Mouse (Mus musculus) small intestine, adult 2 months (tissue): ENCODE results near the gene Syvn1. TPM values are rescaled to one million over a fixed set of nuclear protein-coding genes. Genes with fewer than 3 reads are reported as not detected.

Experiments
- H3K27ac ChIP-seq: fragments of 200-500 bp; 2 replicates; pipeline ENCODE4 v1.5.1; 2012; ENCODE audit warnings: low read depth, low read length, control low read depth, inconsistent platforms; ENCODE audit not compliant: insufficient read depth
- H3K27me3 ChIP-seq: fragments of 200-500 bp; 2 replicates; pipeline ENCODE4 v1.6.1; 2012; ENCODE audit warnings: mild to moderate bottlenecking, moderate library complexity, low read length, inconsistent platforms; ENCODE audit not compliant: control insufficient read depth, insufficient read depth
- H3K36me3 ChIP-seq: fragments of 200-500 bp; 2 replicates; pipeline ENCODE4 v1.6.1; 2012; ENCODE audit warnings: mild to moderate bottlenecking, low read length, control low read depth, inconsistent platforms; ENCODE audit not compliant: control insufficient read depth, insufficient read depth
- H3K4me1 ChIP-seq: fragments of 200-500 bp; 2 replicates; pipeline ENCODE4 v1.6.1; 2012; ENCODE audit warnings: low read length, inconsistent platforms, mixed read lengths; ENCODE audit not compliant: control insufficient read depth, insufficient read depth, insufficient read length
- H3K4me3 ChIP-seq: fragments of 200-500 bp; 2 replicates; pipeline ENCODE4 v1.5.1; 2012; ENCODE audit warnings: low read depth, mild to moderate bottlenecking, control low read depth, inconsistent platforms, low read length, moderate library complexity
- CTCF ChIP-seq: fragments of 200-500 bp; IDR thresholded peaks from 2 replicates; pipeline ENCODE4 v1.5.1; 2012; ENCODE audit warnings: low read depth, mild to moderate bottlenecking, control low read depth, inconsistent platforms, low read length, moderate library complexity, mixed read lengths; ENCODE audit not compliant: insufficient replicate concordance, insufficient read length; ENCODE audit errors: extremely low read depth
- POLR2A ChIP-seq: fragments of 200-500 bp; IDR thresholded peaks from 2 replicates; pipeline ENCODE4 v1.6.1; 2012; ENCODE audit warnings: low read depth, mild to moderate bottlenecking, control low read depth, inconsistent platforms, low read length, moderate library complexity
- WGBS: fragments of 180-500 bp; shearing (Covaris S2); methylation state at CpG from one replicate; pipeline ENCODE4 v1.1.7; 2018; 5-methylcytosine and 5-hydroxymethylcytosine counted together
- polyA plus RNA-seq: library from polyadenylated mRNA; depleted of rRNA; stranded (reverse); fragments of >200 nt; gene quantifications from 2 replicates; pipeline ENCODE4 v1.2.3, GENCODE M21; 2012

Syvn1 gene
- polyA plus RNA-seq, 1 experiment: 103 TPM

- Histone ChIP-seq H3K4me3 (peak overlapping the region; percentile 97), H3K27ac (peak overlapping the region; percentile 88), H3K27me3 (no peaks in the 10 kb centered on the region), H3K36me3 (peaks cover 7% of the 10 kb centered on the region), H3K4me1 (peaks cover 6% of the 10 kb centered on the region)
- TF ChIP-seq POLR2A (peak; percentile 29; the same call in 1 of the 2 replicates), CTCF (no peak)
- under 1% methylated on average over 44 of the region's 44 CpGs for WGBS
These were observed 15.4 kb downstream of the Syvn1 start for GRCm38 (mm10) chr19:6061641-6062302.

DNA sequence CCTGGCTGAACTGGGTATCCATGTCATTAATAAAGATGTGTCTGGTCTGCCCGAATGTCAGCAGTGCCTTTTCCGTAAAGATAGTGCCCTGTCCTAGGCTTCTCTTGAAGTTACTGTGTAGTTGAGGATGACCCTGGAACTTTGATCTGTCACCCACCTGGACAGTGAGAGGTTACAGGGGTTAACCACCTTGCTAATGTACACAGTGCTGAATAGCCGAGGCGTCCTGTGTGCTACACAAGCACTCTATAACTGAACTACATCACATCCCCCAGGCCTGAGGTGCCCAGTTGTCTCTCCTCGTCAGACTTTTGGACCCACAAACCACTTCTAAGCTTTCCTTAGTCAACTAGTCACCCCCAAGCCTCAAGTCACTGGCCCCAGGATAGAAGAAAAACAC, 16.0 kb downstream of the Syvn1 start:
- Histone ChIP-seq H3K4me1 (peaks cover 9% of the 10 kb centered on the region), H3K36me3 (peaks cover 7% of the 10 kb centered on the region), H3K27me3 (no peaks in the 10 kb centered on the region), H3K27ac (peak overlapping the region; percentile 88), H3K4me3 (peak overlapping the region; percentile 97)
- 16% methylated on average over 5 of the region's 5 CpGs for WGBS
- no peak for TF ChIP-seq POLR2A
- TF ChIP-seq CTCF: no peak

DNA sequence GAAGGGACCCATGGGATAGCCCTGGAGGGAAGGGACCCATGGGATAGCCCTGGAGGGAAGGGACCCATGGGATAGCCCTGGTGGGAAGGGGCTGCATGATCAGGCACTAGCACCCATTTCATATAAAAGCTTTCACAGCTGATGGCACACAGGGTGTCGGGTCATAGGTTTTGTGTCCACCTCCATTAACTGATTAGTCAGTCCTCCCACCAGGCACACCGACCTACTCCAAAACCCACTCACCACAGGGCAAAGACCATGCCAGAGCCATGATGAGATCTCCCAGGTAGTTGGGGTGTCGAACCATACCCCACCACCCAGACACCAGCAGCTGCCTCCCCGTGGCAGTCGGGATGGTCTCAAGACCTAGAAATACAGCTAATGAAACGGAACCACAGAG, 16.7 kb downstream of the Syvn1 start:
- H3K4me3 ChIP-seq: no peak overlapping the region
- peaks cover 7% of the 10 kb centered on the region for H3K36me3 ChIP-seq
- TF ChIP-seq CTCF (no peak), POLR2A (no peak)
- H3K27ac ChIP-seq: no peak overlapping the region
- 91% methylated on average over 6 of the region's 6 CpGs for WGBS
- H3K27me3 ChIP-seq: no peaks in the 10 kb centered on the region
- H3K4me1 ChIP-seq: peaks cover 11% of the 10 kb centered on the region

DNA sequence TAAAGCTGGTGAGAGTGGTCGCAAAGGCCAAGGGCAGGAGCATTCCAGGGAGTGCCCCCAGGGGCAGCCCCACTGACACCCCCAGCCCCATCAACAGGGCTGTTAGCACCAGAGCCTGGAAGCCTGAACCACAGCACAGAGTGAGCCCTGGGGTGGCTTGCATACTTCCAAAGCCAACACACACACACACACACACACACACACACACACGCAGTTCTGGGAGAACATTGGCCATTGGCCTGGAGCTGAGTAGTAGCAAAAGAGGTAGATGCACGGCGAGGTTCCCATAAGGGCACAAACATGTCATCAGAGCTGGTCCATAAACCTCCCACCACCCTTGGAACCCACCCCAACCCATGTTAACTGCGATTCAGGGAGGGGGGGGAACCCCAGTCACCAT, 20.2 kb downstream of the Syvn1 start:
- TF ChIP-seq POLR2A (no peak), CTCF (no peak)
- H3K27ac ChIP-seq: no peak overlapping the region
- peak overlapping the region; percentile 67 for H3K4me3 ChIP-seq

DNA sequence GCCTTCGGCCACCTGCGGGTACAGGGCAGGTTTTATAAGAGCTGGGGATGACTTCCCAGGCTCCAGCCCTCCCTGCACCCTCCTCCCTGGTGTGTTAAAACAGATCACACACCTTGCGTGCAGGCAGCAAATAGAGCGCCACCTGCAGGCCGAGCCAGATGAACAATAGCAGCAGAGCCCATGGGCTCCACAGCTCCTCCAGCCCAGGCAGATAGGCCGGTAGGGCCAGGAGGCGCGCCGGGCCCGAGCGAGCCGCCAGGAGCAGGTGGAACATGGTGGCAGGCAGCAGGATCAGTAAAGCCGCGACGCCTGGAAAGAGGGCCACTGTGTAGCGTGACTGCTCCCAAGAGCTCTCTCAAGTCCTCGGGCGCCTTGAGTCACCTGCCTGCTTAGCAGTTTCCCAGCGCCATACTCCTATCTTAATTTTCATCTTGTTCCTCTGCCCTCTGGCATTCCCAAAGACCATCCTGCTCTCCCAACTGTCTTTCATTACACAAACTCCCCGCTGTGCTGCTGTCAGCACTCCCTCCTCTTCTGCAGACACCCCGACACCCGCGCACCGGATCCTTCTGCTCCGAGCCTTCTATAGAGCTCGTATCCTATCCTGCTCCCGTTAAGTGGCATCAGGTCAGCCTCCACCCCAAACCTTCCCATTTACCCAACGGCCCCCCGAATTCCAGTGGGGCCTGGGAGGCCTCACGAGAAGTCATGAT, 20.8 kb downstream of the Syvn1 start:
- H3K4me1 ChIP-seq: peaks cover 12% of the 10 kb centered on the region
- peak overlapping the region; percentile 67 for H3K4me3 ChIP-seq
- peak; percentile 79 for TF ChIP-seq CTCF
- no peak for TF ChIP-seq POLR2A
- peaks cover 17% of the 10 kb centered on the region; the same call in 1 of the 2 replicates for H3K36me3 ChIP-seq
- under 1% methylated on average over 30 of the region's 30 CpGs for WGBS
- no peaks in the 10 kb centered on the region for H3K27me3 ChIP-seq
- H3K27ac ChIP-seq: peak overlapping the region; percentile 33

More for the DNA sequence above, 20.2 kb downstream of the Syvn1 start:
- Histone ChIP-seq H3K36me3 (peaks cover 17% of the 10 kb centered on the region; the same call in 1 of the 2 replicates), H3K27me3 (no peaks in the 10 kb centered on the region), H3K4me1 (peaks cover 13% of the 10 kb centered on the region)
- WGBS: 21% methylated on average over 5 of the region's 5 CpGs

- Histone ChIP-seq H3K27ac (peak within 1 kb of the TSS; percentile 86), H3K36me3 (peaks cover 21% of the 10 kb centered on the region; the same call in 1 of the 2 replicates), H3K4me3 (peak within 1 kb of the TSS; percentile 67), H3K4me1 (peaks cover 8% of the 10 kb centered on the region), H3K27me3 (no peaks in the 10 kb centered on the region)
- TF ChIP-seq CTCF: no peak
- peak; percentile 40 for TF ChIP-seq POLR2A
- 4% methylated on average over 33 of the region's 33 CpGs for WGBS
These were observed 21.5 kb downstream of the Syvn1 start, which contains the start of gene Tm7sf2 for GRCm38 (mm10) chr19:6067724-6068415. Gene Tm7sf2 (minus strand): TSS chr19:6068373.

DNA sequence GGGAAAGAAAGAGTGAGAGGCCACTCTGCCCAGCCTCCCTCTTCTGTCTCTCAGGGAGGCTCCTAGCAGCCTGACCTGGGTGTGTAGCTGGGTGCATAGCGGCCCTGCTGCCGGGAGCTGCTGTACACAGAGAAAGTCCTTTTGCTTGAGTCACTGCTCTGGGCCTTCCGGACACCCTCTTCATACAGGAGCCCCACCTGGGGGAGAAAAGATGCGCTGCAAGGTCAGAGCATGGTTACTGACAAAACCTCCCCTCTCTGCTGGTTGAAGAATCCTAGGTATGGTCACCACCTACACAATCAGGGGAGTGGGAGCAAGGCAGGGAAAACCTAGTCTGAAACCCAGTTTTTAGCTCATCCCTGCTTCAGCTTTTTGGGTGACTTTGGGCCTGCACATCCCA, 22.6 kb downstream of the Syvn1 start:
- WGBS: 74% methylated on average over 4 of the region's 4 CpGs
- Histone ChIP-seq H3K4me1 (peaks cover 8% of the 10 kb centered on the region), H3K27me3 (no peaks in the 10 kb centered on the region)

More for the DNA sequence above, 22.6 kb downstream of the Syvn1 start:
- Histone ChIP-seq H3K27ac (no peak overlapping the region), H3K4me3 (no peak overlapping the region), H3K36me3 (peaks cover 27% of the 10 kb centered on the region)
- TF ChIP-seq CTCF (no peak), POLR2A (no peak)
